Mouse (Mus musculus) layer of hippocampus, adult 8-10 months (tissue): ENCODE results near the gene Engase. TPM values are rescaled to one million over a fixed set of nuclear protein-coding genes. Genes with fewer than 3 reads are reported as not detected.

Experiments used
- DNase-seq, 2 experiments: peaks; one replicate each; pipeline ENCODE4 v3.0.0; 2022; ENCODE audit warnings: low spot score in 2 of 2
- total RNA-seq, 4 experiments: library from RNA; stranded (reverse); gene quantifications; 2 replicates each; pipeline ENCODE4 v1.2.4; 2022

Engase gene
- total RNA-seq, 4 experiments from 2014 or later: 14.9 to 22.3 (median 19.0) TPM

DNA sequence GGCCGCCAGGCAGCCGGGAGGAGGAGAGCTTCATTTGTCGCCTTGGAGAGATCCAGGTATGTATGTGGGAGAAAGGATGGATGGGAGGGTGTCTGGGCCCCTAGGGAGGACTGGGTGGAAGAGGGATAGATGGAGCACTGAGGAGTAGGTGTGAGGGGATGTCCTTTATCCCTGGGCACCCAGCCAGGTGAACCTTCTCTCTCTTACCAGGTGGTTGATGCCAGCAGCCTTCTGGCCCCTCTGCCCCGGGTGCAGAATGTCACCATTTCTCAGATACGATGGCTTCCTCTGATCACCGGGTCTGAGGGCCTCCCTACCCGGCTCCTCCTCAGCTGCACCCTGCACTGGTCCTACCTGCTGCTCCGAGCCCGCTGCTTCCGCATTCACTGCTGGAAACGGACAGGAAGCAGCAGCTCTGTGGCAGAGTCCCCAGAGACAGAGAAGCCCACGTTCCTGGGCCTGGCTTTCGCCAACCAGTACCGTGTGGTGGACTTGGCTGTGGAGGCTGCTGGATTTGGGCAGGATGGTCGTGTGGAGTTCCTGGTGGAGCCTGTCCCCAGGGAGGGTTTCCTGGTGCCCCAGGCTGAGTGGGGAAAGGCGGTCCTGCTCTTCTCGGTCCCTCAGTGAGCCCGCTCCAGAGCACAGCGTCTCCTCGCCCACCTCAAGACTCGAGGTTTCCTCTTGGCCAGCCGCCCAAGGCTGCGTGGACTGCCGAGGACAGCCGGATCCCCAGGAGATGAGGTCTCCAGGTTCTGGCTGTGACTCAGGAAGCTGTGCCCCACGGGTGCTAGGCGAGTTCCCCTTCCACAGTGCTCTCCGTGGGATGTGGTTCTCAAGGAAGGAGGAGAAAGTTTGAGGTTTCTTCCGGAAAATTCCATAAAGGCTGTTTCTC lies 10.5 kb downstream of the Engase start:
- DNase-seq: no peak

DNA sequence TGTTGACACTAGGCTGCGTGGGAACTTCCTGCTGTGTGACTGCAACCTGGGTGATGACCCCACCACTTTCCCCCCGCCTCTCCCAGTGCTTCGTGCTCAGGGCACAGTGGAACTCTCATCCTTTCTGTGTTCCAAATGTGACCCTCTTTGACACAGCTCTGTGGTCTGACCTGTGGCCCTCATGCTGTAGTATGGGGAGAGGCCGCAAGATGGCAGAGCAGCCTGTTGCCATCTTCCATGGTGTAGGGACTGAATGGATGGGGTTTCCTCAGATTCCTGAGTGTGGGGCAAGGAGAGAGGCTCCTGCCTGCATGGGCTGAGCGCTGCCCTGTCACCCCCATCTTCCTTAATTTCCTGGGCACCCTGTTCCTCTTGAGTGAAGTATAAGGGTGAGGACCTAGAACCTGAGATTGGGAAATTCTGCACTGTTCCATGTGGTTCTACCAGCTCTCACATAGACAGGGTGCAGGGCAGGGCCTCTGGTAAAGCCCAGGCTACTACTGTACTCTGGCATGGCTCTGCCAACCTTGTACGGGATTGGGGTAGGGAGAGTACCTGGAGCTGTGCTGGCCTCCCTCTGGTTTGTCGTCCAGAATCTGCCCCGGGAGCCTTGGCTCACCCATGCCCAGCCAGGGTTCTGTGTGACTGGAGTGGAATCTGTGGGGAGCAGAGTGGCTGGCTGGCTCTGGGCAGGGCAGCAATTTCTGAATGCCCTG lies 11.7 kb downstream of the Engase start:
- DNase-seq: no peak

DNA sequence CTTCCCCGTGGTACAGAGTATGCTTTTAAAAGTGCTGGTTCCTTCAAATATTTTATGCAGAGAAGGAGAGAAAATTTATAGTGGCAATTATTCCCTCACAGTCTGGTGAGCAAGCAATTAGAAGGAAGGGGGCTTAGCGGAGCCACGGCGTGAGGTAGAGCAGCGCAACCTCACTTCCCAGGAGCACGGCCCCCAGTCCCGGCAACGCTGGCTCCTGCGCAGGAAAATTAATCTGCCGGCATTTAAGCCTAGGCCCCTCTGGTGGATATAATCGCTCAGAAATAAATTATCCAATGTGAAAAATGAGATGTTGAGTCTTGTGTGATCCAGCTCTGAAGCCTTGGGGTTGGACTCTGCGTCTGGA lies 12.3 kb downstream of the Engase start:
- DNase-seq: no peak

DNA sequence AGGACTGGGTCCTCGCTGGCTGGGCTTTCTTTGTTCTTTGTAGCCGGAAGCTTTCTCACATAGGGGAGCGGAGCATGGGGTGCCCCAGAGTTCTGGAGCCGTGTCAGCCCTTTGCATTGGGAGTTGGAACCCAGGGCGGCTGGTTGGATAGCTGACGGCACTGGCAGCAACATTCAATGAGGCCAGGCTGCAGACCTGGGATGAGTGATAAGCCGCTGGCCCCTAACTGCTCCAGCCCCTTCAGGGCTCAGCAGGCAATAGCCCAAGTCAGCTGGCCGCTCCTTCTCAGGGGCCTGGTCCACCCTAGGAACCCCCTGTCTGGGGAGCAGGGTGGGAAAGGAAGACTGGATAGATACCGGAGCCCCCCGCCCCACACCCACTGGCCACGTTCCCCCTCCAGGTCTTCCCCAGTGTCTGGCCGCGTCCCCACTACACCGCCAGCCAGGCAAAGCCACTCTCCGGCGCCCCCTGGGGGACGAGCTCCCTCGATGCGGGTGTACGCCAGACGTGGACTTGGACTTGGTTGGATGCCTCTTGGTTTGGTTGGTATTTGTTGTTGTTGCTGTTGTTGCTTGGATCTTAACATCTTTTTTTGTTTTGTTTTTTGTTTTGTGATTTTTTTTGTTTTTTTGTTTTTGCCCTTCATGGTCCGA lies 14.1 kb downstream of the Engase start:
- no peak for DNase-seq

DNA sequence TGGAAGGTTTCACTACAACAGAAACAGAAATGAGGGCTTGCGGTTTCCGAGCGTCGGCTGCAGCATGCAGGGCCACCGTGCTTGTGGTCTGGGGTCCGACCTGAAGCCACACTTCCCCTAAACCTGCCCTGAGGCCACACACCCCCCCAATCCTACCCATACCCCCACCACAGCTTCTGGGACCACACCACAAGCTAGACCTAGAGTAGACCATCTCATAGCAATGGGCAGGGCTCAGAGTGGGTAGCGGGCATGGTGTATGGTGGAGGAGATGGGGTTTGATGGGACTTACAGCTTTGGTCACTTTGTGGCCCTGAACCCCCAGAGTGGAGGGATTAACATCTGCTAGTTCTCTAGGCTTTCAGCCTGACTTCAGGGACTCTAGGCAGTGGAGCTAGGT lies 14.6 kb downstream of the Engase start:
- DNase-seq: no peak

DNA sequence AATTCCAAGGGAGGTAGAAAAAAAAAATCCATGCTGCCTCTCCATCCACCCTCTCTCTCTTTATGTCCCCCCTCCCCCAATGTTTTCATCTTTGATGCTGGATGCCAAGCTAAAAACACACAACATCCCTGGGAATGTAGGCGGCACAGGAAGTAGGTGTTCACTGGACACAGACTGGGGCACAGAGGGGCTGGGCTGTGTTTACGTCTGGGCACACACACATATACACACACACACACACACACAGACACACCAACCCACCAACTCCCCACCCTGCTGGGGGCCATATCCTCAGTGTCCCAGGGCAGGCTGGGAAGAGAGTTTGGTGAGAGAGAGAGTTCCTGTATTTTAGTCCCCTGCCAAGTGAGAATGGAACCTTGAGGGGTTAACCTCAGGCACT lies 16.8 kb downstream of the Engase start:
- no peak for DNase-seq

DNA sequence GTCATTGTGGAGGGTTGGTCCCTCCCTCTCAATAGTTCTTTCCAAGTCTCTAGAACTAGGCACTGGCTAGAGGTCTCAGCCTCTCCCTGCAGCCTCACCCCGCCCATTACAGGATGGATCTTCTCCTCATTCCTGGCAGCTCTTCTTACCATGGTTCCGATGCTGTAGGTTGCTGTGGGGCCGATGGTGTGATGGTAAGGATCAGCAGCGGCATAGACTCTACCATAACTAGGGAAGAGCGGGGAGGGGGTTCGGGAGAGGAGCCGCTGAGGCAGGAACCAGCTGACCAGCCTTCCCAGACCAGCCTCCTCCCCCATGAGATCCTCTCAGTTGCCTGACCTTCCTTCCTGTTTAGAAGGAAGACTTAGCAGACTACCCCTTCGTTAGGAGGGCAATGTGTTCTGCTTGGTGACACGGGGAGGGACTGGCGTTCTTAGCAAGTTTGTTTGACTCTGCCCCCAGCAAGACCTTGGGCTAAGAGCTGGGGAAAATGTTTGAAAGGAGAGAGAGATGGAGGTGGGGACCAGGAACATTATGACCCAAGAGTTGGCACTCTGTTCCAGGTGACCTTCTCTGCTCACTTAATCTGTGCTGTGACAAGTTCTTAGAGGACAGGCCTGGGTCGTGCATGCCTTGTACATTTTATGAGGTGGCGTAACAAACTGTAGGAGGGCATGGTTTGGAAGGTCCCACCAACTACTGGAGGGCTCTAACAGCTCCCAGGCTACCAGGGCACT lies 17.5 kb downstream of the Engase start:
- no peak for DNase-seq

DNA sequence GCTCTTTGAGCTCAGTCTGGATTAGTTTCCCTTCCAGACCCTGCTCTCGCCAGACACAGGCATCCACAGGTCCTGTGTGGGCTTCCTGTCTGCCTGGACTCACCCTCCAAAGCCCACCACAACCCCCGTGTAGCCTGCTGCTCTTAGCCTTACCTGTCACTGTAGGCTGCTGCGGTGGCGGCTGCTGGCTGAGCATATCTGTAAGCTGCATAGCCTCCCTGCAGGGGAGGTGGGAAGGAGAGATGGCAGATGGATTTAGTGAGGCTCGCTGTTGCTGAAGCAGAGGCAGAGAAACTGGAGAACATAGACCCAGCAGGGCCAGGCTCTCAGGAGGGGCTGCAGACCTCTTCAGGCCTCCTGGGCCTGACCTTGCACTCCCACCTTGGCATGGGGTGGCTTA lies 18.4 kb downstream of the Engase start:
- no peak for DNase-seq

DNA sequence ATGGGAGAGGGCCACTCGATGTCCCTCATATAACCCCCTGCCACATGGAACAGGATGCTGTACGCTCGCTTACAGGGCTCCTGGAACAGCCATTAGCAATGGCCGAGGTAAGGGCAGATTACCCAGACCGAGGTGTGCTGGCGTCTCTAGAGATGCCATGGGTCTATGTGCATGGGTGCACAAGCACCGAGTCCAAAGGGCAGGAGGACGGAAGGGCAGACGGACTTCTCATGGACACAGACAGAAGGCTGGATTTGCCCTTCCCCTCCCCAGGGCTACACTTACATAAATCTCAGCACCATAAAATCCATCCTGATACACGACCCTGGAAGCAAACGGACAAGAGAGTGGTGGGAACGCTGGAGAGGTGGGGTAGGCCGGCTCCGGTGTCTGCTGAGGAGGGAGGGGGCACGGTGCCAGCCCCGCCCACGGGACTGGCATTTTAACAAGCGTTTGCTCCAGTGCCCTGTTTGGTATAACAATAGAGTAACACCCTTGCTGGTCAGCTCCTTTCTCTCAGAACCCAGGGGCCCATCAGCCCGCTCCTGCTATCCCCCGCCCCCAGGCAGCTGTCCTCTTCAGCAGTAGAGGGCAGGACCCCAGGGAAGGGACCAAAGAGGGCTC lies 19.5 kb downstream of the Engase start:
- DNase-seq: no peak

DNA sequence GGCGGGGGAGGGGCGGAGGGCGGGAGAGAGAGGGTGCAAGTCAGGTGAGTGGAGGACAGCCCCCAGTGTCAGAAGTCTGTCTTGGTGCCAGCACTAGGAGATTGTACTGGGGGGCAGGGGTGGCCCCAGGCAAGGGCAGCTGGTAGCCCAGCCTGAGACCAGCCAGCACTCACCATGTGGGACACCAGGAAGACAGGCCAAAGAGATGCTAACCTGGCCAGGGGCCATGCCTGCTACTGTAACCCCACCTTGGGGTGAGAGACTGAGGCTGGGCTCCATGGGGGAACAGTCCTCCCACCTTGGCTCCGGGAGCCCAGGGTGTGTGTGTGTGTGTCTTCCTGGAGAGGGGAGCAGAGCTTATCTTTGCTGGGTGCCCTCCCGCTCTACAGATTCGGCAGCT lies 26.4 kb downstream of the Engase start:
- DNase-seq: no peak

DNA sequence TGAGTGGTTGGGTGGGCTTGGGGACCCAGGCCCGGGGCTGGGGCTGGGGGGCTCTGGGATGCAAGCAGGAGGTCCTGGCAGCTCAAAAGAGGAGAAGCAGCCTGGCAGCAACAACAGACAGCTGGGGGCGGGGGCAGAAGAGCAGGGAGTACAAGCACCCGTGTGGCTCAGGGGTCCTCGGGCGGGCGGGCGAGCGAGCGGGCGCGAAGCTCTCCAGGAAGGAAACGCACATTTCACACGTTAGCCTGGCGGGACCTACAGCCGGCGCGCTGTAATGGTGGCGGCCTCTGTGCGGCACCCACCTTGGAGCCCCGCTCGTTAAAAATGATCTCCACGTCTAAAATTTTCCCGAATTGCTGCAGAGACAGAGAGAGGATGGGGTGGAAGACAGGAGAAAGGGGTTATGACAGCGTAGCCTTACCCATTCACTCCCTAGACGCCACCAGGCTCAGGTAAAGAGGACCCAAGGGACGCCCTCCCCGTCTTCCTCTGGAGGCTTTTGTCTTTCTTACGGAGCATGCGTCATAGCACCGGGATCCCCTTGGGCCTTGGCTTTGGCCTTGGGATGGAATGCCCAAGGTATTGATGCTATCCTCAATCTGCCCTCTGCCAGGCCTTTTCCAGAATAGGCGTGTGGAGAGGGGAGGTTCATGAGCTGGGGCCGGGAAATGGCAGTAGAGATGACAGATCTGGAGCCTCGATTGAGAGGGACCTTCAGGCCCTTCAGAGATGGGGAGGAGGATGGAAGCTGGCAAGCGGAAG lies 27.0 kb downstream of the Engase start:
- DNase-seq: no peak

DNA sequence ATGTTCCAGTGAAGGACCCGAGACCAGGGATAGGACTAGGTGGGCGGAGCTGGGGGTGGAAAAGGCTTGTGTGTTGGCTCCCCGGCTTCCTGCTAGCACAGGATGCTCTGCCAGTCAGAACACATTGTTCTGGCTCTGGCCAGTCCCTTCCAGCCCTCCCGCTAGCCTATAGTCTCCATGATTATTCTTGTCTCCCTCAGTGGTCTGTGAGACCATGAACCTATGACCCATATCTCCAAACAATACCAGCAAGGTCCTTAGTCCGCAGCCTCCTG lies 27.5 kb downstream of the Engase start:
- no peak for DNase-seq

DNA sequence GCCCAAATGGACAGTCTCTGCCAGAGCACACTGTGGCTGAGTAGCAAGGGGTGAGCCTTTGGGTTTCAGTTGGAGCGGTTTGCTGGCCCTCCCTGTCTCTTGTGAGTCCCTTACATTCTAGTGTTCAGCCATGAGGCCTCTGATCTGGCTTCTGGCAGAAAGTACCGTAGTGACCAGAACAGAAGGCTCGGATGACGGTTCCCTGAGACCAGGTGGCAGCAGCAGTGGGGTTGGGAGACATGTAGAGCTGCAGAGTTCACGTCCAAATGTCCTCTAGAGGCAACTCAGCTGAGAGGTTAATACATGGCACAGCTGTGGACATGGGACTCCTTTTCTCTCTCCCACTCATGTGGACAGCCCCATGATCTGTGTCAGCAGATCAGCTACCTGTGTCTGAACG lies 30.5 kb downstream of the Engase start:
- DNase-seq: no peak

DNA sequence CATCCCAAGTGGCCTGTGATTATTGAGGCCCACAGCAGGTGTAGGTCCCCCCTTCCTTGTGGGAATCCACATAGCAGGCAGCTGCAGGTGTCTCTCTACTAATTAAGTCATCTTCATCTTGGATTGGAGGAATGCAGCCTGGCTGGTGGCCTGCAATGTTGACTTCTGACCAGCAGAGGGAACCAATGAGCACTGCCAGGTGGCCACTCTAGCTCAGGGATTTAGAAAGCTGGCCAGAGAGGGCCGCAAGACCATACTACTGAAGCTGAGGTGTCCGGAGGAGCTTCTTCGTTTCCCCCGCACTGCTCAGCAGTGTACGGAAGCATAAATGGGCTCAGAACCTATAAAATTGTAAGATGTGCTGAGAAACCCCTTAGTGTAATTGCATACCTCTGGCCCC lies 31.3 kb downstream of the Engase start:
- peak; percentile 65 to 87 for DNase-seq

DNA sequence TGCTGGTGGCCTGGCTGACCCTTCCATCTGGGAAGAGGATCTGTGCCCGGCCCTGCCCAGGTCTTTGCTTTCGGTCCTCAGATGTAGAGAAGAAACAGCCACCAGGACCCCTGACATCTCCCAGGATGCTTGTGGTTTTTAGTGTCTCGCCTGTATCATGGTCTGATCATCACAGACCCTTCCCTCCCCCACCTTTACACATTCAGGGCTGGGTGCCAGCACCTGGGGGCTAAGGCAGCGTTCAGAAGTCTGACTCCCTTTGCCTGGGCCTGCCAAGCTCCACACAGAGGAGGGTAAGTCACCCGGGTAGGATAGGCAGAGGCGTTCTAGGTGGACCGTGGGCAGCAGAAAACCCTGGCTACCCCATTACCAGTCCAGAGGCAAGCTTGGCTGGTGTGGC lies 31.7 kb downstream of the Engase start:
- no peak for DNase-seq

DNA sequence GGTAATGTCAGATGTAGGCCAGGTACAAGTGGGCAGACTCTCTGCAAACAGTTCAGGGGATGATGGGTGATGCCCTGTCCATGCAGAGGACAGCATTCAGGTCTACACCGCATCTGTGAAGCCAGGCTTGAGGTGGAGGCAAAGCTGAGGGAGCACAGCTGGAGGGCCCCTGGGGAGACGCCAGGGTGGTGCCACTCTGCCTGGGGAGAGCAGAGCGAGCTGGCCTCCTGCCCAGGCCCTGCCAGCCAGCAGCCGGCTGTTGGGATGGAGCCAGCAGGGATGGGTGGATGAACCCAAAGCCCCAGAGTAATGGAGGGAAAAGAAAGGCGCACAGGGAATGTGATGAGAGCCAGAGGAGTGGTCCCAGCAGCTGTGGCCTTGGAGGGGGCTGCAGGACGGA lies 35.2 kb downstream of the Engase start:
- DNase-seq: peak in 1 of 2 experiments; percentile 64

DNA sequence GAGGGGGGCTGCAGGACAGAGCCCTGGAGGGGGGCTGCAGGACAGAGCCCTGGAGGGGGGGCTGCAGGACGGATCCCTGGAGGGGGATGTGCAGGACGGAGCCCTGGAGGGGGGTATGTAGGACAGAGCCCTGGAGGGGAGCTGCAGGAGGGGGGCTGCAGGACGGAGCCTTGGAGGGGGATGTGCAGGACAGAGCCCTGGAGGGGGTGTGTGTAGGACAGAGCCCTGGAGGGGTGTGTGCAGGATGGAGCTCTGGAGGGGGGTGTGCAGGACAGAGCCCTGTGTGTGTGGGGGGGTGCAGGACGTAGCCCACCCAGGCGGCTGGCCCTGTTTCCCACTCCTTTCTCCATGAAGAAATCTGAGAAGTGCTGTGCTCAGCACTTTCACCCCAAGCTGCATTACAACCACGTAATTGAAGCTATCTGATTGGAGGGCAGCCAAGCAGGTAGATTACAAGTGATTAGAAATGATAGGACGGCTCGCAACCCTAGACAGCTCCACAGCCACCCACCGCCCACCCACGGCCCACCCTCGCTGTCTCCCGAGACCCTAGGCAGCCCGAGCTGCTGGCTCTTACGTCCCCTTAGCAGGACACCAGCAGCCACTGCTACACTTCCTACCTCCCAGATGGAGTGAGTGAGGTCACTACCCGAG lies 35.8 kb downstream of the Engase start:
- DNase-seq: no peak

DNA sequence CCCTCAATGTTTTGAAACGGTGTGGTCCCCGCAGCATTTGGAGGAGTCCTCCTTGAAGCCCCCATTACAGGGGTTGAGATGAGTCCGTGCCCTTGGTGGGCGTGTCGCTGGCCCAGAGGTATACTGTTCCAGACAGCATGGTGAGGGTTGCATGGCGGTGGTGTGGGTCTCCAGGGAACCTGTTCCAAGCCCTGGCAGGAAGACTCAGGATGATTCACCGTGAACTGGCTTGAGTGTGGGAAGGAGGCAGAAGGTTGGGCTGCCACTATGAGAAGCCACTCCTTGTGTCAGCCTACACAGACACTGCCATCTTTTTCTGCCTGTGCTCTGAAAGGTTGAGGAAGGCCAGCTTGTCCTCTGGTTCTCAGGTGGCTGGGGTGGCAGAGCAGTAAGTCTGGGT lies 41.3 kb downstream of the Engase start:
- no peak for DNase-seq

DNA sequence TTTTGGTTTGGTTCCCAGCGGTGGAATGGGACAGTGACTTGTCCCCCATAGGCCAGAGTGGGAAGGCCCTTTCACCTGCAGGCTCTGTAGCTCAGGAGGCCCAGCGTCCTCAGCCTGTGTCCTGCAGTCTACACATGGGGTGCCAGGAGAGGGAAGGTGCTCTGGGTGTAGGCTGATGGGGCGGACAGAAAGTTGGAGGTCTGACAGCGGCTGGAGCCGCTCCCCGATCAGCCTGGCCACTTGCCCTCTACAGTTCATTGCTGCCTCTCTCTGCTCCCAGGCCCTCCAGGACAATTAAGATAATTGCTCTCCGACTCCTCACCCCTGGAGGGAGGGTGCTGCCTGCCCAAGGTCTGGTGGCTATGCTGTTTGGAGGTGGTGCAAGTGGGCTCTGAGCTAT lies 42.1 kb downstream of the Engase start:
- no peak for DNase-seq

DNA sequence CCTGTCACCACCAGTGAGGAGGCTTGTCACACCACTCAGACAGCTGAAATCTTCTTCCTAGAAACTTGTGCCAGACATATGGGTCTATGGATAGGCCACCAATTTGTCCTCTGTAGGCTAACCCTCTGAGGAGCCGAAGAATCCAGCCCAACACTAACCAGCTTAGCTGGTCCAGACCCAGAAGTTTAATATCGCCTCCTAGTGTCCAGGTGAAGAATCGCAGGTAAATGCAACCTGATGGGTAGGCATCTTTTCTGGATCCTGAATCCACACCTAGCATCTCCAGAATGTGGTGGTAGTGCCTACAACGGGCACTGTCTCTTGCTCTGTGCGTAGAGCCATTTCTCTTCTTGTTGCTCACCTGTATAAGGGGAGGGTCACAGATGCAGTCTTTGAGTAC lies 43.6 kb downstream of the Engase start:
- DNase-seq: no peak
